Mouse (Mus musculus) gastrocnemius, adult 8-10 months (tissue): Measurements from ENCODE around the gene Vezt. TPM values are rescaled to one million over a fixed set of nuclear protein-coding genes. Genes with fewer than 3 reads are reported as not detected.

Experiments
- DNase-seq, 2 experiments: peaks; one replicate each; pipeline ENCODE4 v3.0.0; 2022; ENCODE audit warnings: low spot score in 2 of 2
- microRNA-seq: library from miRNA; unstranded; fragments of <30 nt; microRNA quantifications from one replicate; pipeline ENCODE4 v1.2.0, GENCODE M21; 2022
- total RNA-seq, 4 experiments: library from RNA; stranded (reverse); gene quantifications; 2 replicates each; pipeline ENCODE4 v1.2.4; 2022

Vezt gene
- total RNA-seq, 4 experiments from 2014 or later = 55.6 to 63.1 (median 60.1) TPM

DNA sequence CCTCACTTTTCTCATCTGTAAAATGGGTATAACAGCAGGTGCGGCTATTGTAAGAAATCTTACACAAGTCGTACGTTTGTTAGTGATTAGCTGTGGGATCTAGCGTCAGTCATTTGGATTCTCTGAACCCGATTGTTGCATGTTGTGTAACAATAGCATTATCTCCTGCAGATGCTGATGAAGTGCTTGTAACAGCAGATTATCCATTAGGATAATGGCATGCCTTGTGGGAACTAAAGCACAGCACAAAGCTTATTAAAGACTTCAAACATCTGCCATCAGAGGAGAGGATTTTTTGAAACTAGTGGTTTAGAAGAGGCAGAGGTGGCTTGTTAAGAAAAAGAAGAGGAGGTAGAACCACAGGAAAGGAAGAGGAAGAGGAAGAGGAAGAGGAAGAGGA is 122.1 kb downstream of the Vezt start:
- no peak for DNase-seq

- DNase-seq = no peak
These were observed 122.7 kb downstream of the Vezt start for GRCm38 (mm10) chr10:93912917-93913316.

DNA sequence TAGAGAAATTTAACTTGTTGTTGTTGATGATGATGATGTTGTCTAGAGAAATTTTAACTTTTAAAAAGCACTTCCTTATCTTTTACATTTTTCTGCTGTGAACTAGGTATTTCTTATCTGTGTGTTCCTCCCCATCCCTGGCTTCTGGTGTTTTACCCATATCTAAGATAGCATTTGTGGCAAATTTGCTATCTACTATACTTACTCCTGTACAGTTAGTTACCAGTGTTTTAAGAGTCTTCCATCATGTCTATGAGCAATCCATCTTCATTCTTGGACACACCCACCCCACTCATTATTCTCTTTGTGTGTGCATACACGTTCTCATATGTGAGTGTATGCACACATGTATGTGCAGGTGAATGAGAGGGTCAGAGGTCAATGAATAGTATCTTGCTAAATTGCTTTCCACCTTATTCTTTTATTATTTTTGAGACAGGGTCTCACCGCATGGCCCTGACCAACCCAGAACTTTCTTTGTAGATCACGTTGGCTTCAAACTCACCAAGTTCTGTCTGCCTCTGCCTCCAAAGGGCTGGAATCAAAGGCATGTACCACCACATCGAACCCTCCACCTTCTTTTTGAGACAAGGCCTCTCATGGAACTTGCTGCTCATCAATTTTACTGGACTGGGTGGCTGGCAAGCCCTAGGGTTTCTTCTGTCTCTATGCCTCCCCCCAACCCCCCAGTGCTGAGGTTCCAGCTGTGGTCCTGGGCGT is 123.3 kb downstream of the Vezt start:
- DNase-seq = no peak

DNA sequence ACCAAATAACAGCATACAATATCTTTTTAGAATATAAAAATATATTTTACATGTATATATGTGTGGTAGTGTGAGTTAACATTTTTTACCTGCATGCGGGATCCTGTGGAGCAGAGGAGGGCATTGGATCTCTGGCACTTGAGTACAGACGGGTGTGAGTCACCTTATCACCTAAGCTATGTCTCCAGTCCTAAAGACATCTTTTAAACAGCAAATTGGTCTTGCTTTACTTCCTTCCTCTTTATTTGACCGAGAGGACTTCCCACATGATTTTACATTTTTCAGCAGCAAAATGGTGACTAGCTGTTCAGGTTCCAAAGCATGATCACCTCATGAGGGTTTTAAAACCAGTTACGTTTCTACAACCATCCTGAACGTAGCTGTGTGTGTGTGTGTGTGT is 124.3 kb downstream of the Vezt start:
- no peak for DNase-seq

DNA sequence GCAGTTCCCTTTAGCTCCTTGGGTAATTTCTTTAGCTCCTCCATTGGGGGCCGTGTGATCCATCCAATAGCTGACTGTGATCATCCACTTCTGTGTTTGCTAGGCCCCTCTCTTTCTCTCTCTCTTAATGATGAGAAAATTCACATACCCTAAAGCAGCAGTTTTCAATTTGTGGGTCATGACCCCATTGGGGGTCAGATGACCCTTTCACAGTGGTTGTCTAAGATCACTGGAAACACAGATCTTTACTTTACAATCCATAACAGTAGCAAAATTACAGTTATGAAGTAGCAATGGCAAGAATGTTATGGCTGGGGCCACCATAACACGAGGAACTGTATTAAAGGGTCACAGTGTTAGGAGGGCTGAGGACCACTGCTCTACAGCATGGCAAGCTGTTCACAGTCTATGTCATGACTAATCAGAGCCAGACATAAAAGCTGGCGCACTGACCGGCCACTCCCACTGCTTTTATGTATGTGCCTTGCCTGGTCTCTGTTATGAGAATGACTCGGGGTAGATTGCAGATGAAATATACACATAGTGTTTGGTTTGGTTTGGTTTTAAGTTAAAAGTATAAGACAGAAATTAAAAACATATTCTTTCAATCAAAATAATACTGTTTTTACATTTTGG is 125.7 kb downstream of the Vezt start:
- DNase-seq = no peak

GRCm38 (mm10) chr10:93909015-93909414 is 126.6 kb downstream of the Vezt start:
- no peak for DNase-seq

DNA sequence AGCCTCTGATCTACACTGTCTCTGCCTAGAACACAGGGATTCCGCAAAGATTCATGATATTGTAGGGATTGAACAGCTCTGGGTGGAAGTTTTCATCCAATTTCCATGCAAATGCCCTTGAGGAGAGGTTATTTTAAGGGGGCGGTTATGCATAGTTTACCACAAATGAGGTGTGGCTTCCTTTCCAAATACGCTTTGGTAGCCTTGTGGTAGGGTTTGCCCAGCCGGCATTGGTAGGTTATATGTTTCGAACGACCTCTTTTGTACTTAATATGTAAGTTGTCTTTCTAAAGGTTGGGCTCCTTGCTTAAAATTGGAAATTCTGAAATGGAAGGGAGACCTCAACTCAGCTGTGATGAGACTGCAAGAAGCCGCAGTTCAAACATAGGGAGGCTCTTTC is 127.1 kb downstream of the Vezt start:
- DNase-seq = no peak

GRCm38 (mm10) chr10:93907376-93907775 is 128.2 kb downstream of the Vezt start:
- no peak for DNase-seq

DNA sequence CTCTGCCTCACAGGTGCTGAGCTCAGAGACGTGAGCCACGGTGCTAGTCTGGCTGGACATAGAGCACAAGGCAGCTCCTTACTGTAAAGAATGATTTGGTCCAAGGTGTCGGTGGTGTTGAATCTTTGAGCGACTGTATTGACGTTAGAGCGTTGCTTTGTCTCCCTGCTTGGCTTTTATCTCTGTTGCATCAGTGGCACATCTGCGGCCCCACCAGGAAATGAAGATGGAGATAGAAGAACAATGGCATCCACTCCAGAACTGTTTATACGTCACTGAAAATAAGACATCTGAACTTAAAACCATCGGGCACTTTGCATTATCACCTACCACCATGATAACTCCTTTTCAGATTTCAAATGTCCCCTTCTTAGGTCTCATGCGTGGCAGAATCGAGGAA is 135.7 kb downstream of the Vezt start:
- no peak for DNase-seq

- no peak for DNase-seq
These were observed 136.3 kb downstream of the Vezt start for GRCm38 (mm10) chr10:93899303-93899702.

DNA sequence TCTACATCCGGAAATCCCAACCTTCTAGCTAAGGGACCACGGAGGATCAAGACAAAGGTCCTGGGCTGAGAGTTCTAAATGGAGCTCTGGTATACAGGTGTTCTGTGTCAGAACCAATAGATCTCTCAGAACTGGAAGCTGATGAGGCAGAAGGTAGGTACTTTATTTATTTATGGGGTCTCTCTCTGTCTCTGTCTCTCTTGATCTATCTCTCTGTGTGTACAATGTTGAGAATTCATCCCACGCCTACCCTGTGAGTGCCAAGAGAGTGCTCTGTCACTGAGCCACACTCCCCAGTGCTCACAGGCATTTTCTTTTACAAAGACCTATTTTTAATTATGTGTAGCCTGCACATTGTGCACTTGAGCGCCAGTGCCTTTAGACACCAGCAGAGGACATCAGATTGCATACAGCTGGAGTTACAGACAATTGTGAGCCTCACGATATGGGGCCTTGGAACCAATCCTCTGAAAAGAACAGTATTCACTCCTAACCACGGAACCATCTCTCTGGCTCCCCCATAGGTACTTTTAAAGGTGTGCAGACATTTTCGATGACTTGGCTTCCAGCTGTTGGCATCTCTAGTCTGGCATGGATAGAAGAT is 138.5 kb downstream of the Vezt start, which contains the start of gene Metap2:
TSS of gene Metap2 (minus strand) at position 51 of the 604 bp plus-strand sequence.
- DNase-seq = no peak

DNA sequence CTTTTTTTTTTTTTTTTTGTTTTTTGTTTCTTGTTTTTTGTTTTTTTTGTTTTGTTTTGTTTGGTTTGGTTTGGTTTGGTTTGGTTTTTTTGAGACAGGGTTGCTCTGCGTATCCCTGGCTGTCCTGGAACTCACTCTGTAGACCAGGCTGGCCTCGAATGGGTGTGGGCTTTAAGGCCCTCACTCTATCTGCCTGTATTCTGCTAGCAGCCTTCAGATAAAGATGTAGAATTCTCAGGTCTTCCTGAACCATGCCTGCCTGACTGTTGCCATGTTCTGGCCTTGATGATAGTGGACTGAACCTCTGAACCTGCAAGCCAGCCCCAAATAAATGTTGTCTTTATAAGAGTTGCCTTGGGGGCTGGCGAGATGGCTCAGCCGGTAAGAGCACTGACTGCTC is 143.1 kb downstream of the Vezt start:
- no peak for DNase-seq

DNA sequence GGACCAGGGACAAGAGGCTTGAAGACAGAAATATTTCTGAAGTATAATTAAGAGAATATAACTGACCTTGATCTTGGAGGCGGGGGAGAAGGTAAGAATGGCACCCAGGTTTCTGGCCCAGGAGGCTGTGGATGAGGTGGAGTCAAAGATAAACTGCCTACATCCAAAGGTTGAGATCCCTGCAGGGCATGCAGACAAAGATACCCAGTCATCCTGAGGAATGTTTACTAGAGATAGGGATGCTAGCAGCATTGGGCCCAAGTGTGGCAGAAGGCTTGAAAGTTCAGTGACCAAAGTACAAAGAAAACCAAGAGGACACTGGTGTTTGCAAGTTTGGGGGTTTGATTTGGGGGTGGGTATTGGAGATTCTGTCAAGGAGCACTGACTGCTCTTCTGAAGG is 144.6 kb downstream of the Vezt start:
- no peak for DNase-seq

DNA sequence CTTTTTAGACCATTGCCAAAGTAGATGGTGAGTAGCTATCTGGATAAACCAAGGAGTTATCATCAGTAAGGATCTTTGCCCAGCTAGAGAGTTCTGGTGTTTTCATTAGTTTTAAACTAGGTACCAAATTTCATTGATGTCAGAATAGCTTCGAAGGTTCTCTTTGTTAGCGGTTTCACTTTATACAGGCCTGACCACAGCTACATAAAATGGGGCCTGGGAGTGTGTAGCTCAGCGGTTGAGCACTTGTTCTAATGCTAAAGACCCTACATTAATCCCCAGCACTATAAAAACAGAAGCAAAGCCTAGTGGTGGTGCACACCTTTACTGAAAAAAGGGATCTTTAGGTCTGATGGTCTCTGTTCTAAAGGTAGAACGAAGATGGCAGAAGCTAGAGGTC is 145.1 kb downstream of the Vezt start:
- no peak for DNase-seq

- no peak for DNase-seq
These were observed 145.6 kb downstream of the Vezt start for GRCm38 (mm10) chr10:93889976-93890375.

- DNase-seq = peak; percentile 64 to 78
These were observed 146.1 kb downstream of the Vezt start for GRCm38 (mm10) chr10:93889579-93889950.

Small RNA genes within 50 kb of the gene (microRNA-seq; reads per million reads assigned to microRNA genes)
- gene Mir331 = 50.7 reads per million, percentile 40 among the genes with 10 or more reads in this experiment

Other genes starting within 250 kb of the Vezt start
- gene Usp44, start 204.3 kb downstream of the Vezt start, total RNA-seq = under 1 TPM in 3 of 4 experiments, not detected in 1; 0.34 to 0.67 (median 0.48) TPM
- 100 to 1,000 TPM; 123 to 209 (median 165) TPM for gene Metap2, start 138.7 kb downstream of the Vezt start, total RNA-seq
- gene Fgd6, start 184 bp upstream of the Vezt start, total RNA-seq = 1 to 10 TPM; 2.6 to 3.2 (median 2.8) TPM
- gene Nr2c1, start 112.2 kb upstream of the Vezt start, total RNA-seq = 1 to 10 TPM; 5.5 to 5.9 (median 5.8) TPM
- 100 to 1,000 TPM; 480 to 576 (median 508) TPM for gene Ndufa12, start 162.9 kb upstream of the Vezt start, total RNA-seq